Mouse (Mus musculus): ENCODE results near the gene Pfkm. TPM values are rescaled to one million over a fixed set of nuclear protein-coding genes. Genes with fewer than 3 reads are reported as not detected.

The Pfkm gene
- polyA plus RNA-seq, 1 experiment from 2014 or later, result 34.2 TPM

DNA sequence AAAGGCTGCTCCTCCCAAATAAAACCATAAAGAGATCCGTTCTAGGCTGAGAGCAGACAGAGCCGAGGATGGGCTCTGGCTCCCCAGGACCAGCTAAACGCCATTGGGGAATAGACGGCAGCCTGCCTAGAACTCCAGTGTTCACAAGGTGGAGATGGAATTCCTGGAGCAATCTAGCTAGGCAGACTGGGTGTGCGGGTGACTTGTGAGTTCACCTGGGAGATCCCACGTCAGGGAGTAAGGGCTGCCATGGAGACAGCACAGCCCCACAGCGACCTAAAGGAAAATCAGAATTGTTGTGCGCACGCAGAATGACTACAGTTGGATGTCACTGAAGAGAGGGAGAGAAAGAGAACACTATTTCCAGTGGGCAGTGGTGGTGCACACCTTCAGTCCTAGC, 23.9 kb upstream of the Pfkm start:
- WGBS, result 83% methylated on average over 9 of the region's 9 CpGs

GRCm38 (mm10) chr15:98069566-98070245, 22.7 kb upstream of the Pfkm start:
- H3K4me3 ChIP-seq (ENCODE audit: low read length), result no peak overlapping the region
- no peaks in the 10 kb centered on the region for H3K27me3 ChIP-seq (ENCODE audit: control insufficient read depth, insufficient read depth, low read length)
- ATAC-seq (ENCODE audit: low FRiP score, low TSS enrichment), result no peak
- no peak overlapping the region for H3K4me2 ChIP-seq (replicated peaks; ENCODE audit: low read depth, low read length)
- H3K4me1 ChIP-seq (ENCODE audit: control insufficient read depth, insufficient read depth, low read length), result no peaks in the 10 kb centered on the region
- peaks cover 71% of the 10 kb centered on the region for H3K36me3 ChIP-seq (ENCODE audit: control insufficient read depth, insufficient read depth, low read length)
- H3K9ac ChIP-seq (ENCODE audit: low read depth, low read length), result no peak overlapping the region
- no peaks in the 10 kb centered on the region for H3K9me3 ChIP-seq (ENCODE audit: control insufficient read depth, low read length)
- WGBS, result 89% methylated on average over 8 of the region's 8 CpGs
- no peak overlapping the region for H3K27ac ChIP-seq (ENCODE audit: low read depth, low read length)

More for the DNA sequence above, 23.9 kb upstream of the Pfkm start:
- Histone ChIP-seq H3K27ac (ENCODE audit: low read depth, low read length) (no peak overlapping the region), H3K9me3 (ENCODE audit: control insufficient read depth, low read length) (no peaks in the 10 kb centered on the region), H3K9ac (ENCODE audit: low read depth, low read length) (no peak overlapping the region), H3K36me3 (ENCODE audit: control insufficient read depth, insufficient read depth, low read length) (peaks cover 77% of the 10 kb centered on the region), H3K4me1 (ENCODE audit: control insufficient read depth, insufficient read depth, low read length) (no peaks in the 10 kb centered on the region), H3K27me3 (ENCODE audit: control insufficient read depth, insufficient read depth, low read length) (no peaks in the 10 kb centered on the region), H3K4me3 (ENCODE audit: low read length) (no peak overlapping the region), H3K4me2 (replicated peaks; ENCODE audit: low read depth, low read length) (no peak overlapping the region)
- ATAC-seq (ENCODE audit: low FRiP score, low TSS enrichment), result no peak

DNA sequence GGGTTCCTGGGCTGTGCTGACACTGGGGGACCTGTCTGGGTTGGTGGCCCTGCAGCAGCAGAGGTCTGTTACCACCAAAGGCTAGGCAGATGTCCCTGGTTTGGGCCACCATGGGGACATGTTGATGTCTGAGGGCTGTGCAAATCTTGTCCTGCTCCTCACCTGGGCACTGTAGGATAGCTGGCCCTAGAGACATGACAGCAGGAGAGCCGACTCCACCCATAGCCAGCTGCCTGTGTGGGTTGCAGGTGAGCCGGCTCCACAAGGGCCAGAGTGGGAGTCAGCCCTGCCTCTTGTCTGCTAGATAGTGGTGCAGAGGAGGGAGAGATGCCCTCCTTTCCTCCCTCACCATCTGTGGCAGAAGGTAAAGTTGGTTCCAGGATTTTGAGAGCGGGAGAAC, 22.0 kb upstream of the Pfkm start:
- H3K4me2 ChIP-seq (replicated peaks; ENCODE audit: low read depth, low read length), result no peak overlapping the region
- H3K27ac ChIP-seq (ENCODE audit: low read depth, low read length), result no peak overlapping the region
- H3K9me3 ChIP-seq (ENCODE audit: control insufficient read depth, low read length), result no peaks in the 10 kb centered on the region
- no peak overlapping the region for H3K9ac ChIP-seq (ENCODE audit: low read depth, low read length)
- no peaks in the 10 kb centered on the region for H3K27me3 ChIP-seq (ENCODE audit: control insufficient read depth, insufficient read depth, low read length)
- no peak overlapping the region for H3K4me3 ChIP-seq (ENCODE audit: low read length)
- ATAC-seq (ENCODE audit: low FRiP score, low TSS enrichment), result no peak
- 92% methylated on average over 3 of the region's 3 CpGs for WGBS
- no peaks in the 10 kb centered on the region for H3K4me1 ChIP-seq (ENCODE audit: control insufficient read depth, insufficient read depth, low read length)
- H3K36me3 ChIP-seq (ENCODE audit: control insufficient read depth, insufficient read depth, low read length), result peaks cover 72% of the 10 kb centered on the region

GRCm38 (mm10) chr15:98074521-98074920, 17.9 kb upstream of the Pfkm start:
- Histone ChIP-seq H3K4me3 (ENCODE audit: low read length) (no peak overlapping the region), H3K36me3 (ENCODE audit: control insufficient read depth, insufficient read depth, low read length) (peaks cover 79% of the 10 kb centered on the region), H3K9ac (ENCODE audit: low read depth, low read length) (no peak overlapping the region), H3K4me1 (ENCODE audit: control insufficient read depth, insufficient read depth, low read length) (no peaks in the 10 kb centered on the region), H3K9me3 (ENCODE audit: control insufficient read depth, low read length) (no peaks in the 10 kb centered on the region), H3K4me2 (replicated peaks; ENCODE audit: low read depth, low read length) (no peak overlapping the region), H3K27me3 (ENCODE audit: control insufficient read depth, insufficient read depth, low read length) (no peaks in the 10 kb centered on the region), H3K27ac (ENCODE audit: low read depth, low read length) (no peak overlapping the region)
- no peak for ATAC-seq (ENCODE audit: low FRiP score, low TSS enrichment)
- 92% methylated on average over 8 of the region's 8 CpGs for WGBS

DNA sequence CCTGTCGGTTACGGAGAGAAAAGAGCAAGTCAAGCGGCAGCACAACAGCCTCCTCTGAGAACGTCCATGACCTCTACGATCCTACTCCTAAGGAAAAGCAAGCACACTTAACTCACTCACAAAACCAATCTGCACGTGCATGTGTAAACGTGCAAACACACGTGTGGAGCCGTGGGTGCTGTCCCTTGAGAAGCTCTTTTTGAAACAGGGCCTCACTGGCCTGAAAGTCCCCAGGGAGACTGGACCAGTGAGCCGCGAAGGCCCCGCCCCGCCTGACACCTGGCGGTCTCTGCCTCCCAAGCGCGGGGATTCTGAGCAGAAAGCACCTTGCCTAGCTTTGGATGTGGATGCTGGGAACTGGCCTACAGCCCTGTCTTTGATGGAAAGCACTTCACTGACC, 17.4 kb upstream of the Pfkm start:
- H3K36me3 ChIP-seq (ENCODE audit: control insufficient read depth, insufficient read depth, low read length), result peaks cover 74% of the 10 kb centered on the region
- H3K4me1 ChIP-seq (ENCODE audit: control insufficient read depth, insufficient read depth, low read length), result no peaks in the 10 kb centered on the region
- H3K27me3 ChIP-seq (ENCODE audit: control insufficient read depth, insufficient read depth, low read length), result no peaks in the 10 kb centered on the region
- H3K9me3 ChIP-seq (ENCODE audit: control insufficient read depth, low read length), result no peaks in the 10 kb centered on the region
- no peak overlapping the region for H3K27ac ChIP-seq (ENCODE audit: low read depth, low read length)
- 86% methylated on average over 16 of the region's 16 CpGs for WGBS
- no peak overlapping the region for H3K4me2 ChIP-seq (replicated peaks; ENCODE audit: low read depth, low read length)
- no peak overlapping the region for H3K4me3 ChIP-seq (ENCODE audit: low read length)
- no peak for ATAC-seq (ENCODE audit: low FRiP score, low TSS enrichment)
- H3K9ac ChIP-seq (ENCODE audit: low read depth, low read length), result no peak overlapping the region

DNA sequence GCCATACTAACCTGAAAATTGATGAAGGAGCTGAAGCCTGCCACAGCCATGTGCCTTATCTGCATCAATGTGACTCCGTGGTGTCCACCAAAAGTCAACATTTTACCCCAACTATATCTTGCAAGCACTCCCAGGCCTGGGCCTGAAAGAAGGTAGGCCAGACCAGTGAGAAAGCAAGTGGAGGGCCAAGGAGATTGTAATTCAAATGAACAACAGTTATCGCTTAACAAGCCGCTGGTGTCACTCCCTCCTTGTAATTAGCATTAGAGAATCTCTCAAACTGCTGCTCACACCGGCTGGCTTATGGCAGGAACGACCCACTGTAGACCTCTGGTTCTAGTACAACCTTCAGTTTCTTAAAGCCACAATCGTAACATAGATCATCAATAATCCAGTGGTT, 15.5 kb upstream of the Pfkm start:
- peaks cover 69% of the 10 kb centered on the region for H3K36me3 ChIP-seq (ENCODE audit: control insufficient read depth, insufficient read depth, low read length)
- H3K27me3 ChIP-seq (ENCODE audit: control insufficient read depth, insufficient read depth, low read length), result no peaks in the 10 kb centered on the region
- no peak overlapping the region for H3K4me3 ChIP-seq (ENCODE audit: low read length)
- 84% methylated on average over 6 of the region's 6 CpGs for WGBS
- no peaks in the 10 kb centered on the region for H3K9me3 ChIP-seq (ENCODE audit: control insufficient read depth, low read length)
- H3K4me1 ChIP-seq (ENCODE audit: control insufficient read depth, insufficient read depth, low read length), result no peaks in the 10 kb centered on the region
- H3K9ac ChIP-seq (ENCODE audit: low read depth, low read length), result no peak overlapping the region
- no peak overlapping the region for H3K27ac ChIP-seq (ENCODE audit: low read depth, low read length)
- ATAC-seq (ENCODE audit: low FRiP score, low TSS enrichment), result no peak
- H3K4me2 ChIP-seq (replicated peaks; ENCODE audit: low read depth, low read length), result no peak overlapping the region

- Histone ChIP-seq H3K9ac (ENCODE audit: low read depth, low read length) (no peak overlapping the region), H3K9me3 (ENCODE audit: control insufficient read depth, low read length) (no peaks in the 10 kb centered on the region), H3K4me2 (replicated peaks; ENCODE audit: low read depth, low read length) (no peak overlapping the region), H3K36me3 (ENCODE audit: control insufficient read depth, insufficient read depth, low read length) (peaks cover 30% of the 10 kb centered on the region), H3K27me3 (ENCODE audit: control insufficient read depth, insufficient read depth, low read length) (no peaks in the 10 kb centered on the region), H3K4me1 (ENCODE audit: control insufficient read depth, insufficient read depth, low read length) (peaks cover 11% of the 10 kb centered on the region; the same call in 1 of the 2 replicates), H3K4me3 (ENCODE audit: low read length) (no peak overlapping the region), H3K27ac (ENCODE audit: low read depth, low read length) (no peak overlapping the region)
- WGBS, result 90% methylated on average over 1 of the region's 1 CpGs
- ATAC-seq (ENCODE audit: low FRiP score, low TSS enrichment), result no peak
Observed at GRCm38 (mm10) chr15:98088889-98089288, 3.5 kb upstream of the Pfkm start.

GRCm38 (mm10) chr15:98089421-98090183, 2.8 kb upstream of the Pfkm start:
- no peak overlapping the region for H3K27ac ChIP-seq (ENCODE audit: low read depth, low read length)
- no peak overlapping the region for H3K9ac ChIP-seq (ENCODE audit: low read depth, low read length)
- H3K9me3 ChIP-seq (ENCODE audit: control insufficient read depth, low read length), result no peaks in the 10 kb centered on the region
- no peak overlapping the region for H3K4me2 ChIP-seq (replicated peaks; ENCODE audit: low read depth, low read length)
- peaks cover 11% of the 10 kb centered on the region; the same call in 1 of the 2 replicates for H3K4me1 ChIP-seq (ENCODE audit: control insufficient read depth, insufficient read depth, low read length)
- H3K4me3 ChIP-seq (ENCODE audit: low read length), result no peak overlapping the region
- 78% methylated on average over 9 of the region's 9 CpGs for WGBS
- no peak for ATAC-seq (ENCODE audit: low FRiP score, low TSS enrichment)
- H3K27me3 ChIP-seq (ENCODE audit: control insufficient read depth, insufficient read depth, low read length), result no peaks in the 10 kb centered on the region
- peaks cover 24% of the 10 kb centered on the region for H3K36me3 ChIP-seq (ENCODE audit: control insufficient read depth, insufficient read depth, low read length)

DNA sequence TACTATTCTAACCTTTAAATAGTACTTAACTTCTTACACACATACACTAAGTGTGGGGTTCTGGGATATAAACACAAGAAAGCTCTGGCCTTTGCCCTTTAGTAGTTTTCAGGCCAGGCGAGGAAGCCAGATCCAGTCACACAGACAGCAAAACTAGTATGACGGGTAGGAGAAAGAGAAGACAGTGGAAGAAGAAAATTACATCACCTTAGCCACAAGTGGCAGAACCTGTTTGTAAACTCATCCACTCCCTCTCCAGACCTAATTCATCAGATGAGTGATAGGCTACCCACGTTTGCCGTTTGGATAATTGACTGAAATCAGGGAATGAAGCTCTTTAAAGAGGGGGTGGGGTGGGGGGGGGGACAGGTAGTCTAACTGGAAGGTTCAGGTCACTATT, 548 bp upstream of the Pfkm start:
- peak overlapping the region; percentile 90 for H3K4me3 ChIP-seq (ENCODE audit: low read length)
- peaks cover 5% of the 10 kb centered on the region; the same call in 1 of the 2 replicates for H3K36me3 ChIP-seq (ENCODE audit: control insufficient read depth, insufficient read depth, low read length)
- H3K4me2 ChIP-seq (replicated peaks; ENCODE audit: low read depth, low read length), result peak overlapping the region; percentile 83
- no peaks in the 10 kb centered on the region for H3K27me3 ChIP-seq (ENCODE audit: control insufficient read depth, insufficient read depth, low read length)
- H3K4me1 ChIP-seq (ENCODE audit: control insufficient read depth, insufficient read depth, low read length), result peaks cover 11% of the 10 kb centered on the region; the same call in 1 of the 2 replicates
- WGBS, result 18% methylated on average over 4 of the region's 4 CpGs
- no peak for ATAC-seq (ENCODE audit: low FRiP score, low TSS enrichment)
- no peaks in the 10 kb centered on the region for H3K9me3 ChIP-seq (ENCODE audit: control insufficient read depth, low read length)
- H3K9ac ChIP-seq (ENCODE audit: low read depth, low read length), result peak overlapping the region; percentile 94
- no peak overlapping the region for H3K27ac ChIP-seq (ENCODE audit: low read depth, low read length)
